Comparison of ENCODE assay signal across 16 mouse cellular contexts in the genomic region with DNA sequence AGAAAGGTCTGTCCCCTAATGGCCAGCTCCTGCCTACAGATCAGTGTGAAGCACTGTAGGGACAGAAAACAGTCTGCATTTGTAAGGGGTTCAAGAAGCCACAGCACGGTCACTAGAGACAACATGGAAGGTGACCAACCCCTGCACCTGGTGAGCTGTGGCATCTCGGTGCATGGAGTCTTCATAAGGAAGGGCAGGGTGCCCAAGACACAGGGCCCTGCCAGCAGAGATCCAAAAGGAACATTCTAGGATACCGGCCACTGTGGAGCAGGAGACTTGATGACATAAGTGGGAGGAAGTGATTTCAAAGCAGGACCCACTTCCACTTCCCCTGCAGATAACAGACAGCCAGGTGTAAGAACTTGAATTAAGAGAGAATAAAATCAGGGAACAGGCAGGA.
"Had no signal": no experiment of that assay in that cellular context is flagged by ENCODE, and none has a peak within 500 bp of the region (broad histone marks: within the 10 kb centered on the region; RNA-seq: fewer than 3 reads in every experiment).

No protein-coding gene starts in this region.

- DNase-seq: retina, postnatal 1 day; right cerebral cortex, adult 18-20 months; right cerebral cortex, postnatal 14 days; right cerebral cortex, postnatal 25 days; right cerebral cortex, postnatal 4 days; spleen, adult 18-20 months; thymus, adult 18-20 months; thymus, adult 2 months; thymus, postnatal 14 days; thymus, postnatal 25 days; thymus, postnatal 36 days; thymus, postnatal 4 days had no signal

- H3K9me3 ChIP-seq: neural tube, embryonic 13.5 days; neural tube, embryonic 15.5 days; stomach, embryonic 15.5 days had no signal

- H3K4me1 ChIP-seq: neural tube, embryonic 13.5 days; neural tube, embryonic 15.5 days; stomach, embryonic 15.5 days had no signal

- H3K27me3 ChIP-seq: neural tube, embryonic 13.5 days; neural tube, embryonic 15.5 days; stomach, embryonic 15.5 days had no signal

- H3K27ac ChIP-seq: neural tube, embryonic 13.5 days; neural tube, embryonic 15.5 days; stomach, embryonic 15.5 days; stomach, postnatal 0 days had no signal

- H3K36me3 ChIP-seq: neural tube, embryonic 15.5 days had no signal

- H3K4me3 ChIP-seq: neural tube, embryonic 13.5 days; neural tube, embryonic 15.5 days; stomach, embryonic 15.5 days had no signal
